Mouse (Mus musculus) large intestine, adult 2 months (tissue): ENCODE measurements around the gene Amigo1. TPM values are rescaled to one million over a fixed set of nuclear protein-coding genes. Genes with fewer than 3 reads are reported as not detected.

ENCODE experiments used
- DNase-seq: peaks from one replicate; pipeline ENCODE4 v3.0.0-alpha.2; 2012; ENCODE audit warnings: low read depth, low spot score
- WGBS: fragments of 180-500 bp; shearing (Covaris S2); methylation state at CpG from one replicate; pipeline ENCODE4 v1.1.7; 2018; 5-methylcytosine and 5-hydroxymethylcytosine counted together
- polyA plus RNA-seq: library from polyadenylated mRNA; depleted of rRNA; stranded (reverse); fragments of >200 nt; gene quantifications from 2 replicates; pipeline ENCODE4 v1.2.3, GENCODE M21; 2012

Gene Amigo1
- polyA plus RNA-seq, 1 experiment, result 7.3 TPM

GRCm38 (mm10) chr3:108178756-108179715 lies 7.1 kb upstream of the Amigo1 start:
- WGBS, result 39% methylated on average over 7 of the region's 7 CpGs
- DNase-seq, result no peak

DNA sequence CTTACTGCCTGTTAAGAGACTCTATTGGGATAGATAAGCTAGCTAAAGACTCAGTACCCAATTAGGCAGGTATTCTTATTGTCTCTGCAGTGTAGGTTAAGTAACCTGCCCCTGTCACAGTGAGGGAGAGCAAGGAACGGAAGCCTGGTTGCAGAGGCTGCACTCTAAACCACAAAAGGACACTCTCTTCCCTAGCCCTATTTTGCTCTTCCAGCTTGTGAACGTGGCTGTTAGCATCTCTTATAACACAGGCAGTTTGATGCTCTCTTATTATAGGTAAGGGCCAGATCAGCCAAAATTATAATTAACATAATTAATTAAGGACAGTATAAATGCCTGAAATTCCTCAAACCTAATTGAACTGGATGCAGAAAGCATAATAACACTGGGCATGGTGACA lies 5.6 kb upstream of the Amigo1 start:
- 64% methylated on average over 2 of the region's 2 CpGs for WGBS
- DNase-seq, result no peak

DNA sequence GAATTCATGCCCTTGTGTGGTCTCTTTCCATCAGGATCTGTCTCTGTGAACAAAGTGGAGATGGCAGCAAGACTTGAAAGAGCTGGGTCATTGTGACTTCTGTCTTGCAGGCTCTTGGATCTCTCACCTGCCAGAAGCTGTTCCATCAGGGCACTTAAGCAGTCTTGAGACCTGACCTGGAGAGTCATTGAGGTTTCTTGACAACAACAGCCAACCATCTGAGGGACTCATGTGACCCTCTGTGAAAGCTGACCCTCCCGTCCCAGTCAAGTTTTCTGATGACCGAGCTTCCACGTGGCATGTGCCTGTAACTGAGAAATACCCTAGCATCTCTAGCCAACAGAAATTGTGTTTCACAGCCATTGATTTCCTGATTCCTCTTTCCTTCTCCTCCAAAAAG lies 1.4 kb upstream of the Amigo1 start:
- DNase-seq, result no peak
- 86% methylated on average over 3 of the region's 3 CpGs for WGBS

GRCm38 (mm10) chr3:108185460-108186097 lies 556 bp upstream of the Amigo1 start:
- WGBS, result 3% methylated on average over 16 of the region's 16 CpGs
- no peak for DNase-seq

GRCm38 (mm10) chr3:108187111-108187795 lies 1.1 kb downstream of the Amigo1 start:
- no peak for DNase-seq
- 76% methylated on average over 20 of the region's 20 CpGs for WGBS

GRCm38 (mm10) chr3:108188716-108189490 lies 2.8 kb downstream of the Amigo1 start:
- WGBS, result 84% methylated on average over 9 of the region's 9 CpGs
- DNase-seq, result no peak

DNA sequence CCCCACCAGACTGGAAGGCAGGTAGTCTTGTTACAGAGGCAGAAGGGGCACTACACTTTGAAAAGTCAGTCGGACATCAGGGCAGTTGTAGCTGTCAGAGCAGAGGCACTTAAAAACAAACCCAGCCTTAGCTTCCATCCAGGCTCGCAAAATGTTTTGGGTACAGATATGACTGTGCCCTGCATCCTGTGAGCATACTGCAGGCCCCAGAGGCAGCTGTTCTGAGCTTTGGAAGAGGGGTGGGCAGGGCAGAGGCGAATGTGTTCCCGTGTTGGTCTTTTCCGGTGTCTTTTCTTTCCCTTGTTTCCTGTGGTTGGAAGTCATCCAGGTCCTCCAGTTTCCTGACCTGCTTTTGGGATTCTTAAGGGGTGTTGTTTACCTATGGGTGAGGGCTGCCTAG lies 3.8 kb downstream of the Amigo1 start:
- WGBS, result 28% methylated on average over 5 of the region's 5 CpGs
- no peak for DNase-seq

DNA sequence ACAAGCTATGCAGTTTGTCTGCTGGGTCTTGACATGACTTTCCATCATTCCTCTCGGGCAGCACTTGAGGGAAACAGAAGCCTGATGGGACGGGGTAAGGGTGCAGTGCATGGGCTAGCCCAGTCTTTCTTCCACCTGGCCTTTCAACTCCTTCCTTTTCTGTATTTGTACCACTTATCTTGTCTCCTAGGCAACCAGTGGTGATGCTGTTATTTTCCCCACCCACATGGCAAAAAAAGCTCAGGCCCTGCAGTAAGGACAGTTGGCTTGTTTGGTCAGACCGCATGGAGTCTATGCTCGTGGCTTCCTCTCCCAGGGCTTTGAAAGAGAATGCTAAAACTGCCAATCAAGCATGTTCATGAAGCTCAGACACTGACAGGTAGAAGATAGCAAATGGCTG lies 7.6 kb downstream of the Amigo1 start:
- WGBS, result 70% methylated on average over 4 of the region's 4 CpGs
- no peak for DNase-seq

GRCm38 (mm10) chr3:108195287-108195686 lies 9.2 kb downstream of the Amigo1 start:
- no peak for DNase-seq
- WGBS, result 89% methylated on average over 4 of the region's 4 CpGs

- 87% methylated on average over 7 of the region's 7 CpGs for WGBS
- no peak for DNase-seq
These were observed 9.9 kb downstream of the Amigo1 start for GRCm38 (mm10) chr3:108195941-108196590.

DNA sequence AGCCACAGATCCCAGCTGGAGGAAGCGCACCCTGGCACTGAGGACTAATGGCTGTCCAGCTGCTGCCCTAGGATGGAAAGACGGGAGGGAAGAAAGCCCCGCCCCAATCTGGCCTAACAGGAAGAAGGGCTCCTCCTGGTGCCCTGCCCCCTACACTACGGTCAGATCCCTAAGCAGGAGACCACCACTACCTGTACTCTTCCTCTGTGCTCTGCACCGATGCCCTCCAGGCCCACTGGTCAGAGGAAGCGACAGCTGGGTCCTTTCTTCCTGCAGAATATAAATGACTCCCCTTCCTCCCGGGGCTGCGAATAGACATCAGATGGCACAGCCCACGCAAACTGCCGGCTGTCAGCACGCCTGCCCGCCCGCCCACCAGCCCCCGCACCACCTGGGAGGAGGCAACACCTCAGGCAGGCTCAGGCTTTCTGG lies 10.9 kb downstream of the Amigo1 start:
- DNase-seq, result no peak

DNA sequence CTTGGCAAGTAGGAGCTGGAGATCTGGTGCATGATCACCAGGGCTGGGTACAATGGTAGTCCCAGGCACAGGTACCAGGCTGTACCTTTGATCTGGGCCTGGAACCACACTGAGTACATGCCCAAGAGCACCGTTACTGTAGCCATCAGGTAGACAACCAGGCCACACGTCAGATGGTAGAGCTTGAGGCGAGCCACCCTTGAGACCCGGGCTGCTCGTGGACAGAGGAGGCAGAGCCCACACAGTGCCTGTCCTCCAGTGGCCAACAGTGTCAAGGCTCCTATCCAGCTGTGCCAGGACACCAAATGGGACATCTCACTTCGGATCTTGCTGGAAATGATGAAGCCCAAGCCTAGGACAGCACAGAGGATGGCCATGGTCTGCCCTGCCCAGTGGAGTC lies 13.1 kb downstream of the Amigo1 start:
- WGBS, result 92% methylated on average over 6 of the region's 6 CpGs
- DNase-seq, result no peak

More for the DNA sequence above, 10.9 kb downstream of the Amigo1 start:
- WGBS, result 37% methylated on average over 14 of the region's 14 CpGs

GRCm38 (mm10) chr3:108200329-108201323 lies 14.5 kb downstream of the Amigo1 start, which contains the start of gene Cyb561d1:
TSS of gene Cyb561d1 (minus strand) at chr3:108201212.
- DNase-seq, result peak; percentile 91
- WGBS, result 3% methylated on average over 44 of the region's 44 CpGs

- DNase-seq, result no peak
These were observed 16.4 kb downstream of the Amigo1 start for GRCm38 (mm10) chr3:108202506-108202905.

DNA sequence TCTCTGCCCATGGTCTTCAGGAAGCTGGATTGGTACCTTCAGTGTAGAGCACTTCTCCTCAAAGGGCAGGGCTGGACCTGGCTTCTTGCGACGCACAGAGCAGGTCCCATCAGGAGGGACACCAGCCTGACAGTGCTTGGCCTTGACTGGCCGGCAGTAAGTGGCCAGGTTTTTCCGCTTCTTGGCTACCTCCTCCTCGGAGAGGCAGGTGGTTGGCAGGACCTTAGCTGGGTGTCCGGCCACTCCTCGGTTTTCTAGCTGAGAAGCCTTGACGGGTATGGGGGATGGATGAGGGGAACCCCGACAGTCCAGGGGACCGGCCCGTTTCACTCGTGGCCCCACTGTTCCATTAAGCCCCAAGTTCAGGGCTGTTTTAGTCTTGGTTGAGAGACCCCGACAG lies 17.1 kb downstream of the Amigo1 start:
- DNase-seq, result no peak

GRCm38 (mm10) chr3:108203621-108204325 lies 17.6 kb downstream of the Amigo1 start:
- 81% methylated on average over 11 of the region's 11 CpGs for WGBS
- peak; percentile 65 for DNase-seq

More for the DNA sequence above, 17.1 kb downstream of the Amigo1 start:
- WGBS, result 93% methylated on average over 13 of the region's 13 CpGs

DNA sequence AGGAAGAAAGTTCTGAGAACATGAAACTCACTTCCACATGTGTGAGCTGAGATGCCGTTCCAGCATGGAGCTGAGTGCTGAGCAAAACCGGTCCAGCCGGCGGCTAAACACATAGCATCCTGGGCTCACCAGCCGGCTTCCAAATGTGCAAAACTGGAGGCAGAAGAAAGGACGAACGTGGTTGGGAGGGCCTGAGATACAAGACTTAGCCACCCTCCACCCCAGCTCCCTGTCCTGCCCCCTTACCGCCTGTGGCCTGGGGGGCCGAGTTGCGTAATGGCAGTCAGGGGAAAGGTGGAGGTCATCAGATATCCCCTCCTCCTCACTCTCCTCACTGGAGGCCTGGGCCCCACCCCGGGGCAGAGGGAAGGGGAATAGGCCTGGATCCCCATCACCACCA lies 18.3 kb downstream of the Amigo1 start:
- no peak for DNase-seq
- 86% methylated on average over 11 of the region's 11 CpGs for WGBS
